Mouse (Mus musculus): Measurements from ENCODE around the gene Steap4. TPM values are rescaled to one million over a fixed set of nuclear protein-coding genes. Genes with fewer than 3 reads are reported as not detected.

The Steap4 gene
- polyA plus RNA-seq (2014; fragmentation: Nextera tagmentation; extraction: Ambion mirVana) = 0.50 and 0.53 TPM in 2 replicates

- Histone ChIP-seq H3K9ac (replicated peaks; ENCODE audit: low read length) (peak within 1 kb of the TSS; percentile 39), H3K27ac (replicated peaks; ENCODE audit: low read depth, low read length) (no peak within 1 kb of the TSS)
Observed at GRCm38 (mm10) chr5:7960176-7960575, at the start of gene Steap4. TSS of gene Steap4 (plus strand) at chr5:7960457.

GRCm38 (mm10) chr5:7911975-7912374, 48.3 kb upstream of the Steap4 start:
- ATAC-seq (replicated peaks; ENCODE audit: insufficient number of reproducible peaks, low FRiP score, low TSS enrichment, low read depth) (no peak), DNase-seq (ENCODE audit: low spot score) (peak; percentile 26)
- Histone ChIP-seq H3K4me1 (ENCODE audit: control insufficient read depth, insufficient read depth, low read length) (no peaks in the 10 kb centered on the region), H3K9ac (replicated peaks; ENCODE audit: low read length) (no peak overlapping the region), H3K27ac (replicated peaks; ENCODE audit: low read depth, low read length) (no peak overlapping the region), H3K36me3 (replicated peaks; ENCODE audit: control insufficient read depth, insufficient read depth, low read depth, low read length) (no peaks in the 10 kb centered on the region), H3K9me3 (replicated peaks; ENCODE audit: control insufficient read depth, low read length) (no peaks in the 10 kb centered on the region), H3K4me3 (ENCODE audit: low read depth, low read length) (no peak overlapping the region), H3K4me2 (ENCODE audit: low read depth, low read length) (no peak overlapping the region), H3K27me3 (ENCODE audit: control insufficient read depth, insufficient read depth, low read length) (no peaks in the 10 kb centered on the region)
- 64% methylated on average over 3 of the region's 3 CpGs for WGBS

More at GRCm38 (mm10) chr5:7960176-7960575, at the start of gene Steap4:
- Histone ChIP-seq H3K4me1 (ENCODE audit: control insufficient read depth, insufficient read depth, low read length) (no peaks in the 10 kb centered on the region), H3K36me3 (replicated peaks; ENCODE audit: control insufficient read depth, insufficient read depth, low read depth, low read length) (no peaks in the 10 kb centered on the region), H3K4me2 (ENCODE audit: low read depth, low read length) (peak within 1 kb of the TSS; percentile 58), H3K27me3 (ENCODE audit: control insufficient read depth, insufficient read depth, low read length) (no peaks in the 10 kb centered on the region), H3K4me3 (ENCODE audit: low read depth, low read length) (peak within 1 kb of the TSS; percentile 21), H3K9me3 (replicated peaks; ENCODE audit: control insufficient read depth, low read length) (no peaks in the 10 kb centered on the region)
- WGBS = 2% methylated on average over 20 of the region's 20 CpGs
- ATAC-seq (replicated peaks; ENCODE audit: insufficient number of reproducible peaks, low FRiP score, low TSS enrichment, low read depth) (no peak), DNase-seq (ENCODE audit: low spot score) (peak; percentile 51)

- no peaks in the 10 kb centered on the region for H3K27me3 ChIP-seq (ENCODE audit: control insufficient read depth, insufficient read depth, low read length)
- H3K27ac ChIP-seq (replicated peaks; ENCODE audit: low read depth, low read length) = no peak overlapping the region
- H3K4me2 ChIP-seq (ENCODE audit: low read depth, low read length) = no peak overlapping the region
- 84% methylated on average over 11 of the region's 11 CpGs for WGBS
- DNase-seq (ENCODE audit: low spot score) = no peak
- no peaks in the 10 kb centered on the region for H3K36me3 ChIP-seq (replicated peaks; ENCODE audit: control insufficient read depth, insufficient read depth, low read depth, low read length)
- no peaks in the 10 kb centered on the region for H3K4me1 ChIP-seq (ENCODE audit: control insufficient read depth, insufficient read depth, low read length)
- ATAC-seq (replicated peaks; ENCODE audit: insufficient number of reproducible peaks, low FRiP score, low TSS enrichment, low read depth) = no peak
- H3K9ac ChIP-seq (replicated peaks; ENCODE audit: low read length) = no peak overlapping the region
- no peak overlapping the region for H3K4me3 ChIP-seq (ENCODE audit: low read depth, low read length)
- H3K9me3 ChIP-seq (replicated peaks; ENCODE audit: control insufficient read depth, low read length) = no peaks in the 10 kb centered on the region
Observed at GRCm38 (mm10) chr5:7917501-7918295, 42.6 kb upstream of the Steap4 start.

- no peaks in the 10 kb centered on the region for H3K27me3 ChIP-seq (ENCODE audit: control insufficient read depth, insufficient read depth, low read length)
- H3K4me3 ChIP-seq (ENCODE audit: low read depth, low read length) = no peak overlapping the region
- no peak overlapping the region for H3K27ac ChIP-seq (replicated peaks; ENCODE audit: low read depth, low read length)
- no peak overlapping the region for H3K9ac ChIP-seq (replicated peaks; ENCODE audit: low read length)
- DNase-seq (ENCODE audit: low spot score) (no peak), ATAC-seq (replicated peaks; ENCODE audit: insufficient number of reproducible peaks, low FRiP score, low TSS enrichment, low read depth) (no peak)
- H3K9me3 ChIP-seq (replicated peaks; ENCODE audit: control insufficient read depth, low read length) = no peaks in the 10 kb centered on the region
- H3K4me1 ChIP-seq (ENCODE audit: control insufficient read depth, insufficient read depth, low read length) = no peaks in the 10 kb centered on the region
- 82% methylated on average over 5 of the region's 5 CpGs for WGBS
- no peak overlapping the region for H3K4me2 ChIP-seq (ENCODE audit: low read depth, low read length)
- no peaks in the 10 kb centered on the region for H3K36me3 ChIP-seq (replicated peaks; ENCODE audit: control insufficient read depth, insufficient read depth, low read depth, low read length)
Observed at GRCm38 (mm10) chr5:7918296-7918579, 42.0 kb upstream of the Steap4 start.

GRCm38 (mm10) chr5:7919681-7920080, 40.6 kb upstream of the Steap4 start:
- Histone ChIP-seq H3K4me3 (ENCODE audit: low read depth, low read length) (no peak overlapping the region), H3K9ac (replicated peaks; ENCODE audit: low read length) (no peak overlapping the region), H3K4me2 (ENCODE audit: low read depth, low read length) (no peak overlapping the region), H3K4me1 (ENCODE audit: control insufficient read depth, insufficient read depth, low read length) (no peaks in the 10 kb centered on the region), H3K9me3 (replicated peaks; ENCODE audit: control insufficient read depth, low read length) (no peaks in the 10 kb centered on the region), H3K36me3 (replicated peaks; ENCODE audit: control insufficient read depth, insufficient read depth, low read depth, low read length) (no peaks in the 10 kb centered on the region), H3K27me3 (ENCODE audit: control insufficient read depth, insufficient read depth, low read length) (no peaks in the 10 kb centered on the region), H3K27ac (replicated peaks; ENCODE audit: low read depth, low read length) (no peak overlapping the region)
- WGBS = 89% methylated on average over 2 of the region's 2 CpGs
- no peak for DNase-seq (ENCODE audit: low spot score)
- ATAC-seq (replicated peaks; ENCODE audit: insufficient number of reproducible peaks, low FRiP score, low TSS enrichment, low read depth) = no peak

GRCm38 (mm10) chr5:7922751-7923150, 37.5 kb upstream of the Steap4 start:
- Histone ChIP-seq H3K4me3 (ENCODE audit: low read depth, low read length) (no peak overlapping the region), H3K27me3 (ENCODE audit: control insufficient read depth, insufficient read depth, low read length) (no peaks in the 10 kb centered on the region), H3K9ac (replicated peaks; ENCODE audit: low read length) (no peak overlapping the region), H3K36me3 (replicated peaks; ENCODE audit: control insufficient read depth, insufficient read depth, low read depth, low read length) (no peaks in the 10 kb centered on the region), H3K4me2 (ENCODE audit: low read depth, low read length) (no peak overlapping the region), H3K4me1 (ENCODE audit: control insufficient read depth, insufficient read depth, low read length) (no peaks in the 10 kb centered on the region), H3K9me3 (replicated peaks; ENCODE audit: control insufficient read depth, low read length) (no peaks in the 10 kb centered on the region), H3K27ac (replicated peaks; ENCODE audit: low read depth, low read length) (no peak overlapping the region)
- DNase-seq (ENCODE audit: low spot score) (no peak), ATAC-seq (replicated peaks; ENCODE audit: insufficient number of reproducible peaks, low FRiP score, low TSS enrichment, low read depth) (no peak)
- WGBS = 76% methylated on average over 1 of the region's 1 CpGs

- no peak overlapping the region for H3K4me2 ChIP-seq (ENCODE audit: low read depth, low read length)
- ATAC-seq (replicated peaks; ENCODE audit: insufficient number of reproducible peaks, low FRiP score, low TSS enrichment, low read depth) = no peak
- H3K9ac ChIP-seq (replicated peaks; ENCODE audit: low read length) = no peak overlapping the region
- no peak overlapping the region for H3K27ac ChIP-seq (replicated peaks; ENCODE audit: low read depth, low read length)
- H3K27me3 ChIP-seq (ENCODE audit: control insufficient read depth, insufficient read depth, low read length) = no peaks in the 10 kb centered on the region
- WGBS = 89% methylated on average over 3 of the region's 3 CpGs
- no peaks in the 10 kb centered on the region for H3K9me3 ChIP-seq (replicated peaks; ENCODE audit: control insufficient read depth, low read length)
- DNase-seq (ENCODE audit: low spot score) = no peak
- no peaks in the 10 kb centered on the region for H3K4me1 ChIP-seq (ENCODE audit: control insufficient read depth, insufficient read depth, low read length)
- no peaks in the 10 kb centered on the region for H3K36me3 ChIP-seq (replicated peaks; ENCODE audit: control insufficient read depth, insufficient read depth, low read depth, low read length)
- no peak overlapping the region for H3K4me3 ChIP-seq (ENCODE audit: low read depth, low read length)
Observed at GRCm38 (mm10) chr5:7923666-7924065, 36.6 kb upstream of the Steap4 start.

- 66% methylated on average over 5 of the region's 5 CpGs for WGBS
- ATAC-seq (replicated peaks; ENCODE audit: insufficient number of reproducible peaks, low FRiP score, low TSS enrichment, low read depth) (no peak), DNase-seq (ENCODE audit: low spot score) (no peak)
- H3K27ac ChIP-seq (replicated peaks; ENCODE audit: low read depth, low read length) = no peak overlapping the region
- H3K4me3 ChIP-seq (ENCODE audit: low read depth, low read length) = no peak overlapping the region
- H3K9ac ChIP-seq (replicated peaks; ENCODE audit: low read length) = no peak overlapping the region
- H3K9me3 ChIP-seq (replicated peaks; ENCODE audit: control insufficient read depth, low read length) = no peaks in the 10 kb centered on the region
- H3K4me1 ChIP-seq (ENCODE audit: control insufficient read depth, insufficient read depth, low read length) = no peaks in the 10 kb centered on the region
- H3K27me3 ChIP-seq (ENCODE audit: control insufficient read depth, insufficient read depth, low read length) = no peaks in the 10 kb centered on the region
- no peaks in the 10 kb centered on the region for H3K36me3 ChIP-seq (replicated peaks; ENCODE audit: control insufficient read depth, insufficient read depth, low read depth, low read length)
- no peak overlapping the region for H3K4me2 ChIP-seq (ENCODE audit: low read depth, low read length)
Observed at GRCm38 (mm10) chr5:7932234-7933221, 27.7 kb upstream of the Steap4 start.
